Mouse (Mus musculus) cerebellum, postnatal 25 days (tissue): ENCODE results near the gene Sdr39u1.

Experiments
- DNase-seq, 2 experiments: peaks; one replicate each; pipeline ENCODE4 v3.0.0; 2021; ENCODE audit warnings: mixed read lengths in 2 of 2

Gene Sdr39u1

DNA sequence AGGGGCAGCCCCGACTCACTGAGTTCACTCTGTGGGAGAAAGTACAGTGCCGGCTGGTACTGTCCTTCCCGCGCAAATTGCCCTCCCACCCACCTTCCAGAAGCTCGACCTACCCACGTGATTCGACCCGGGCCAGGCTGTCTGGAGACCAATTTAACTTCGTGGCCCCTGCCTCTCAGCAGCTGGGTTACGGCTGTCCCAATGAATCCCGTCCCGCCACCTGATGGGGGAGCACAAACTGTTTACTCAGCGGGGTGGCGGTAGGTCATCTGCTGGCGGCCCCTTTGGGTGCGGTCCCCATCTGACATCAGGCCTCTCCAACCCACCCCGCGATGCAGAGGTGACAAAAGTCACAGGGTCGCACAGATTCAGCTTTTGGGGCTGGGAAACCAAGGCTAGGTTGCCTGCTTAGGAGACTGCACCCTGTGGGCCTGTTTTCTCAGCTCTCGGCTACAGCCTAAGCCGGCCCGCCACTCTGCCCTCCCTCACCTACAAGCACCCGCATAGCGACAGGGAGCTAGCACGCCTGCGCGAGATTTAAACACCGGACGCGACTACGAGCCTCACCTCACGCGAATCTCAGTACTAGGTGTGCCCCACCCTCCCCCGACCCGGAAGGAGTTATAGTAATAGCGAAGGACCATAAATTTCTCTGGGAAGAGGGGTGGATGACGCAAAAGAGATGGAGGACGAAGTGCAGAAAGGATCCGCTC lies at the start of gene Sdr39u1:
Gene Sdr39u1 (minus strand): TSS at position 593 of the 713 bp plus-strand sequence.
- peak; percentile 92 to 95 for DNase-seq

GRCm38 (mm10) chr14:55946269-55946969 lies 46.3 kb upstream of the Sdr39u1 start:
- DNase-seq: no peak

GRCm38 (mm10) chr14:55944575-55944974 lies 44.5 kb upstream of the Sdr39u1 start, which contains the start of gene Cma1:
Gene Cma1 (minus strand): TSS chr14:55944675.
- DNase-seq: no peak

GRCm38 (mm10) chr14:55943601-55944000 lies 43.5 kb upstream of the Sdr39u1 start:
- DNase-seq: no peak

GRCm38 (mm10) chr14:55940070-55940800 lies 40.1 kb upstream of the Sdr39u1 start:
- peak in 1 of 2 experiments; percentile 23 for DNase-seq

DNA sequence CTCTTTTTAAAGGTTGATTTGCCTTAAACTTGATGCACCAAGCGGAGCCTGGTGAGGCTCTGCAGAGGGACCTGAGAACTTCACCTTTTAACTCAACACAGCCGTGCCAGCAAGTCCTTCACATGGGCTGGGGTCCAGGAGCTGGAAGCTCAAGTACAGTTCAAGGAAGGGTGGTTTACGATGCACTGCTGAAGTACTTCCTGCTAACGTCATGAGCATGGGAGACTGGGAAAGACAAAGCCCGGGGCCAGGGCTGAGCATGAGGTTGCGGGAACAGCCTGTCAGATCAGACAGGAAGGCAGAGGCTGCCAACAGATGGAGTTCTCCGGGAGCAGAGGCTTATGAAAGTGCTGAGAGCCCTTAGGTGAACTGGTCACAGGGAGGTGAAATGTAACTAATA lies 33.5 kb upstream of the Sdr39u1 start:
- peak in 1 of 2 experiments; percentile 26 for DNase-seq

DNA sequence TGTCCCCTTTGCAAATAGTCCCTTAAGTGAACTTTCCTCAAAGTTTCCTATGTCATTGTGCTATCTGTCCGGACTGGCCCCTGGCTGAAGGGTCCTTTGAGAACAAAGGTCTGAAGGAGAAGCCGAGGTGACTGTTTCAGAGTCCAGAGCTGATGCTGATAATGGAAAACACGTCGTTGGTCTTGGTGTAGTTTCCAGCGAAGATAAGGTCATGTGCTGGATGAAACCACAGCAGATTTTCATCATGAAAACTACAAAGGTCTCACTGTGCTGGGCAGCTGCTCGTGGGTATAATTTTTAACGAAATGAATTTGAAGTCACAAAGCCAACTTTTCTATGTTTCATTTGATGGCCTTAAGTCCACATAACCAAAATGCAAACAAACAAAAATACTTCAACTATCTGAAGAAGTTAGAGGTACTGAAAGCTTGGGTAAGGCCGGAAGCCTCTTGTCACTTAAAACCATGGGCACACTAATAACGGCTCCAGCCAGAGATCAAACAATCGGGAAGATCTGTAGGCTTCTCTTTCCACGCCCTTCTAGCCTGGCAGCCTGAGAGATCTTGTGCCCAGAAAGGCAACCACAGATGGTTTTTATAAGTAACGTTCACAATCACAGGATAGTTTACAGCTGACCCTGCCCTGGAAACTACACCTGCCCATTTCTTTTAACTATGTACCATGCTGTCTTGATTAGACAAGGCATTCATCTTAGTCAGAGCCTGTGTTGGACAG lies 29.3 kb upstream of the Sdr39u1 start:
- DNase-seq: no peak

- no peak for DNase-seq
Measured at GRCm38 (mm10) chr14:55926847-55927246, 26.8 kb upstream of the Sdr39u1 start.

GRCm38 (mm10) chr14:55922475-55923232 lies 22.6 kb upstream of the Sdr39u1 start:
- no peak for DNase-seq

- DNase-seq: peak; percentile 71 to 86
Measured at GRCm38 (mm10) chr14:55918240-55919082, 18.4 kb upstream of the Sdr39u1 start.

- no peak for DNase-seq
Measured at GRCm38 (mm10) chr14:55913406-55913805, 13.3 kb upstream of the Sdr39u1 start.

- DNase-seq: no peak
Measured at GRCm38 (mm10) chr14:55905518-55905917, 5.4 kb upstream of the Sdr39u1 start.

DNA sequence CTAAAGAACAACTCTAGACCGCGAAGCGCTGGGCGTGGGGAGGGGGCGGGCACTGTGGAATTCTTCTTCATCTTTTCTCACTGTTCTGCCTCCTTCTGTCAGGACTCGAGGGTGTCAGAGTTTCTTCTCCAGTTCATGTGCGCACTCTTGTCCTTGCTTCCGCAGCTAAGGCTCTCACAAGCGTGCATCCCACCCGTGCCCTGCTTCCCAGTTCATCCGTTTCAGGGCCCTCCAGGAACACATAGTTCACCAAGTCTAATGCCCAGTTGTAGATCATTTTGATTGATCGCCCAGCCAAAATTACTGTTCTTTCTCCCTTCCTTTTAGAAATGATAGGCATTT lies 292 bp upstream of the Sdr39u1 start:
- DNase-seq: no peak

GRCm38 (mm10) chr14:55898947-55899346 lies 1.1 kb downstream of the Sdr39u1 start:
- DNase-seq: peak; percentile 40 to 43

DNA sequence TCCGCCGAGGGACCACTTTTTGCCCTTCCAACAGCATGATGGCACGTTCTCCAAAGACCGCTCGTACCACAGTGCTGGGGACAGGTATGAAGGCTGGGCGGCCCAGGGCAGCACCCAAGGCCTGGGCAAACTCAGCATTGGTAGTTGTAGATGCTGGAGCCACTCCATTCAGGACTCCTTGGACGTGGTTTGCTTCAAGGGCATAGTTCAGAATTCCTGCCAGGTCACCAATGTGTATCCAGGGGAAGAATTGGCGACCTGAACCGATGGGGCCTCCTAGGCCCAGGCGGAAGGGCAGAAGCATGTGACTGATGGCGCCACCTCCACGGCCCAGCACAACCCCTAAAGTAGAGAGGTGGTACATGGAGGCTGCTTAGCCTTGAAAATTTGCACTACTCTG lies 2.4 kb downstream of the Sdr39u1 start:
- DNase-seq: peak; percentile 34 to 45

DNA sequence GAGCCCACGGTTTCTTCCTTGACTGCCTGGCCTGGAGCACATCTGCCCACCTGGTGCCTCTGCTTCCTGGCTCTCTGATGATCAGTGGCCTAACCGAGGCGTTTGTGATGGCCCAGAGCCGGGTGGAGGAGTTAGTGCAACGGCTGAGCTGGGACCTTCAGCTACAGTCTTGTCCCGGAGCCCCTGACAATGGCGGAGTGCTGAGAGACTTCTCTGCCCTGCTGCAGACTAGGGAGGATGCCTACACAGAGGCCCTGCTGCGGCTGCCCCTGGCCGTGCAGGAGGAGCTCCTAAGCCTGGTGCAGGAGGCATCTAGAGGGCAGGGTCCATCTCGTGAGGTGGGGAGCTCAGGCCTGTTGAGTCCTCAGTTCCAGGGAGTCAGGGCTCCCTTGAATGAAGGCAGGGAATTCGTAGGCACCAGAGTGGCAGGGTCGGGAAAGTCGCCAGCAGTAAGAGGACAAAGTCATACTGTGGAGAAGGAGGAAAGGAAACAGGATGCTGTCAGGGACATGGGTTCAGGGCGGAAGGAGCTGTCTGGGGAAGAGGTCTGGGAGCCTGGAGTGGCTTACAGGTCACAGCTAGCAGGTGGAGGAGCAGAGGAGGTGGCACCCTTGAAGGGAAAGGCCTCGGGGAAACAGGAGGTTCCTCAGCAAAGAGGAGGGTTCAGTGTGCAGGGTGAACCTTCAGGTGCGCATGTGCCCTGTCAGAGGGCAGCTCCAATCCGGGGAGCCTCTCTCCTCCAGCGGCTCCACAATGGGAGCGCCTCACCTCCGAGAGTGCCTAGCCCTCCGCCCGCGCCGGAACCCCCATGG lies 13.3 kb downstream of the Sdr39u1 start:
- DNase-seq: peak; percentile 44 to 53

DNA sequence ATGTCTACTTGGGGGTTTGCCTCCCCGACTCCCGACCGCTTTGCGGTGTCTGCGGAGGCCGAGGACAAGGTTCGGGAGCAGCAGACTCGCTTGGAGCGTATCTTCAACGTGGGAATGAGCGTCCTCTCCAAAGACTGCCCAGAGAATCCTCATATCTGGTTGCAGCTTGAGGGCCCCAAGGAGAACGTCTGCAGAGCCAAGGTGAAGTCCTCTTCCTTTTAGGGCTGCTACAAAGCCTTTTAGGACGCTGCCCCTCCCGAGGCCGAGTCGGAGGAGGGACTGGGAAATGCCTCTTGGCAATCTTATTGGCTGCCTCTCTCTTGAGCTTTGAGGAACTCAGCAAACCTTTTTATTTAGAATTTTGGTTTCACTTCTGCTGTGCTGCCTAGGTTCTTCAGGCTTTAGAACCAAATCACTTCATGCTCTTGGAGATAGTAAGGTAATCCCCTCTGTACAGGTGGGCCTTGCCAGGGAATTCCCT lies 14.3 kb downstream of the Sdr39u1 start:
- peak in 1 of 2 experiments; percentile 62 for DNase-seq

DNA sequence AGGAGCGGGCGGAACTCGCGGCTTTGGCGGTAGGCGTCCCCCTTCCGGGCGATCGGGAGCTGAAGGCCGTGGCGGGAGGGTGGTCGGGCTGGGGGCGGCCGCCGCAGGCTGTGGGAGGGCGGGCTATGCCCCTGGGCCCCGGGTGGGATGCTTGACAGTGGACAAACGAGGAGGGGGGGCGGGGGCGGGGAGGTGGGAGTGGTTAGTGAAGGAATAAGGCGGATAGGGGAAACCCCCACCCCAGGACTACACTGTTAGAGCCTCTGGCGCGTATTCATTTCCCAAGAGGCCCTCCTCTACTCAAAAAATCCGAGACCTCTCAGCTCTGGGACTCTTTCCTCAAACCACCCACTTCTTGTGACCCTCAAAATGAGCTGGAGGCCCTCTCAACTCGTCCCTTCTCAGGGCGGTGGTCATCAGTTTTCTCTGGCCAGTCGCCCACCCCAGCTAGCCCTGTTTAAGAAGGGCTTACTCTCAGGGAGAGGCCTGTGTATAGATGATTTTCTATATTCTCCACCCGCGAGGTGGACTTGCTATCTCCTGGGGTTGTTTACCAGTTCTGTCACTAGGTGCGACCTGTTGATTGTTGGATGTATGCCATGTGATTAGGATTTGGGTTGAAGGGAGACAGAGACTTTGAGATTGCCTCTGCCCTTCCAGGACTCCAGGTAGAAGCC lies 14.8 kb downstream of the Sdr39u1 start:
- peak; percentile 66 to 71 for DNase-seq

DNA sequence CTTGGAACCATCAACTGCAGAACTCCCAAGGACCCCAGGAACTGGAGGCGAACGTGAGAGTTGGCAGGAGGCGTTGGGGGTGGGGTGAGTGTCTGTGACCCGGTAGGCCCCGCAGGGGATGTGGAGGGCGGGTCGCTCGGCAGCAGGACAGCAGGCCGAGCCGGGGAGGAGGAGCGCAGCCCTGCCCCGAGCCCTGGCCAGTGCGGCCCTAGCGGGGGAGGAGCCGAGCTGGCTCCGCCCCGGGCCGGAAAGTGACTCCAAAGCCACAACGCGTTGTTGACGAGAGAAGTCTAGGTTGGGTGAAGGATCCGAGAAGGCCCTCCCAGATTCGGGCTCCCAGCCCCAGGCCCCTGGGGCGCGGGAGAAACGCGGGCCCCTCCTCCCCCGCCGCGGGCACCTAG lies 15.4 kb downstream of the Sdr39u1 start, which contains the start of gene Khnyn:
Gene Khnyn (plus strand): TSS at position 235 of the 401 bp plus-strand sequence.
- peak; percentile 96 for DNase-seq
